Mouse (Mus musculus) B cell, adult 2 months (primary cell): Measurements from ENCODE around the gene Rhobtb3.
A peak's percentile ranks its signal among the peaks of the same experiment; 100 is the strongest.
"Not testable (repeated sequence)": the region's sequence is repeated elsewhere in the genome, so short reads cannot be mapped to it uniquely, and the experiment has no call there.

Source experiments
- DNase-seq, 2 experiments: peaks; one replicate each; pipeline ENCODE4 v3.0.0; 2022

Rhobtb3 gene

GRCm38 (mm10) chr13:75927951-75928350 is 15.8 kb downstream of the Rhobtb3 start:
- no peak for DNase-seq

- DNase-seq = no peak
Observed at GRCm38 (mm10) chr13:75914151-75914550, 29.6 kb downstream of the Rhobtb3 start.

- DNase-seq = no peak
Observed at GRCm38 (mm10) chr13:75908187-75908586, 35.5 kb downstream of the Rhobtb3 start.

GRCm38 (mm10) chr13:75907133-75907532 is 36.6 kb downstream of the Rhobtb3 start:
- DNase-seq = no peak

- no peak for DNase-seq
Observed at GRCm38 (mm10) chr13:75904660-75905059, 39.1 kb downstream of the Rhobtb3 start.

GRCm38 (mm10) chr13:75900928-75901327 is 42.8 kb downstream of the Rhobtb3 start:
- not testable (repeated sequence) for DNase-seq

- DNase-seq = peak; percentile 29 to 31
Observed at GRCm38 (mm10) chr13:75892876-75893275, 50.8 kb downstream of the Rhobtb3 start.

GRCm38 (mm10) chr13:75892291-75892690 is 51.4 kb downstream of the Rhobtb3 start:
- no peak for DNase-seq

- DNase-seq = no peak
Observed at GRCm38 (mm10) chr13:75891868-75892267, 51.9 kb downstream of the Rhobtb3 start.

GRCm38 (mm10) chr13:75883792-75884191 is 59.9 kb downstream of the Rhobtb3 start:
- DNase-seq = no peak

GRCm38 (mm10) chr13:75880501-75880900 is 63.2 kb downstream of the Rhobtb3 start:
- DNase-seq = no peak

GRCm38 (mm10) chr13:75879756-75880155 is 64.0 kb downstream of the Rhobtb3 start:
- DNase-seq = no peak

- DNase-seq = peak; percentile 37 to 47
Observed at GRCm38 (mm10) chr13:75877907-75878306, 65.8 kb downstream of the Rhobtb3 start.

GRCm38 (mm10) chr13:75876592-75876991 is 67.1 kb downstream of the Rhobtb3 start:
- DNase-seq = no peak

GRCm38 (mm10) chr13:75876188-75876587 is 67.5 kb downstream of the Rhobtb3 start:
- not testable (repeated sequence) for DNase-seq

GRCm38 (mm10) chr13:75874608-75875376 is 68.9 kb downstream of the Rhobtb3 start:
- DNase-seq = no peak

- DNase-seq = no peak
Observed at GRCm38 (mm10) chr13:75867876-75868275, 75.8 kb downstream of the Rhobtb3 start.

GRCm38 (mm10) chr13:75865486-75866184 is 78.1 kb downstream of the Rhobtb3 start:
- DNase-seq = no peak

- no peak for DNase-seq
Observed at GRCm38 (mm10) chr13:75859264-75859844, 84.4 kb downstream of the Rhobtb3 start.

- no peak for DNase-seq
Observed at GRCm38 (mm10) chr13:75853118-75853517, 90.6 kb downstream of the Rhobtb3 start.

- DNase-seq = no peak
Observed at GRCm38 (mm10) chr13:75852027-75852426, 91.7 kb downstream of the Rhobtb3 start.

GRCm38 (mm10) chr13:75847027-75847426 is 96.7 kb downstream of the Rhobtb3 start:
- DNase-seq = no peak

GRCm38 (mm10) chr13:75845519-75846166 is 98.1 kb downstream of the Rhobtb3 start:
- DNase-seq = peak; percentile 13 to 24
